Mouse (Mus musculus): ENCODE measurements around the gene Erbin.

GRCm38 (mm10) chr13:103959841-103960240 lies 39.5 kb upstream of the Erbin start:
- TF ChIP-seq CTCF (IDR thresholded peaks at IDR 0.05; ENCODE audit: extremely low read depth, insufficient read length, insufficient replicate concordance, low read depth, low read length) (no peak), POLR2A (IDR thresholded peaks at IDR 0.05; ENCODE audit: low read depth, low read length) (no peak)
